Mouse (Mus musculus) kidney, embryonic 14.5 days (tissue): ENCODE data around the gene Dusp2. TPM values are rescaled to one million over a fixed set of nuclear protein-coding genes. Genes with fewer than 3 reads are reported as not detected.
A peak's percentile ranks its signal among the peaks of the same experiment; 100 is the strongest.

Experiments
- ATAC-seq: fragments of 200-750 bp; cut with Nextera tagmentation; 2 replicates; pipeline ENCODE4 v1.8.0; 2017; ENCODE audit warnings: moderate number of reproducible peaks, mild to moderate bottlenecking, moderate TSS enrichment, moderate library complexity; ENCODE audit not compliant: low FRiP score, low TSS enrichment
- H3K27ac ChIP-seq: fragments of 300-500 bp; sonication (generic); 2 replicates; pipeline ENCODE4 v1.5.1; 2014; ENCODE audit warnings: low read depth, mild to moderate bottlenecking, low read length, moderate library complexity, mixed read lengths
- H3K27me3 ChIP-seq: fragments of 300-500 bp; sonication (generic); 2 replicates; pipeline ENCODE4 v1.6.1; 2014; ENCODE audit warnings: mild to moderate bottlenecking, low read length; ENCODE audit not compliant: control insufficient read depth, insufficient read depth
- H3K36me3 ChIP-seq: fragments of 300-500 bp; sonication (generic); 2 replicates; pipeline ENCODE4 v1.6.1; 2014; ENCODE audit warnings: low read length, mixed read lengths; ENCODE audit not compliant: control insufficient read depth, insufficient read depth
- H3K4me1 ChIP-seq: fragments of 300-500 bp; sonication (generic); 2 replicates; pipeline ENCODE4 v1.6.1; 2014; ENCODE audit warnings: low read length, mixed read lengths; ENCODE audit not compliant: control insufficient read depth, insufficient read depth
- H3K4me2 ChIP-seq: fragments of 300-500 bp; sonication (generic); replicated peaks from 2 replicates; pipeline ENCODE4 v1.6.1; 2014; ENCODE audit warnings: low read depth, mild to moderate bottlenecking, low read length
- H3K4me3 ChIP-seq: fragments of 300-500 bp; sonication (generic); 2 replicates; pipeline ENCODE4 v1.5.1; 2014; ENCODE audit warnings: mild to moderate bottlenecking, low read length
- H3K9ac ChIP-seq: fragments of 300-500 bp; sonication (generic); 2 replicates; pipeline ENCODE4 v1.6.1; 2014; ENCODE audit warnings: low read depth, mild to moderate bottlenecking, low read length, moderate library complexity
- H3K9me3 ChIP-seq: fragments of 300-500 bp; sonication (generic); 2 replicates; pipeline ENCODE4 v1.6.1; 2016; ENCODE audit warnings: low read length; ENCODE audit not compliant: control insufficient read depth
- WGBS: fragments of 180-500 bp; shearing (Covaris S2); extraction: QIAGEN DNeasy Blood & Tissue Kit; methylation state at CpG from one replicate; pipeline ENCODE4 v1.1.7; 2014; 5-methylcytosine and 5-hydroxymethylcytosine counted together
- polyA plus RNA-seq: library from polyadenylated mRNA; unstranded; fragments of >200 nt; fragmentation: Nextera tagmentation; extraction: Ambion mirVana; gene quantifications from 2 replicates; pipeline ENCODE4 v1.2.1, GENCODE M21; 2014

Gene Dusp2
- polyA plus RNA-seq, 1 experiment from 2014 or later = 13.0 TPM

DNA sequence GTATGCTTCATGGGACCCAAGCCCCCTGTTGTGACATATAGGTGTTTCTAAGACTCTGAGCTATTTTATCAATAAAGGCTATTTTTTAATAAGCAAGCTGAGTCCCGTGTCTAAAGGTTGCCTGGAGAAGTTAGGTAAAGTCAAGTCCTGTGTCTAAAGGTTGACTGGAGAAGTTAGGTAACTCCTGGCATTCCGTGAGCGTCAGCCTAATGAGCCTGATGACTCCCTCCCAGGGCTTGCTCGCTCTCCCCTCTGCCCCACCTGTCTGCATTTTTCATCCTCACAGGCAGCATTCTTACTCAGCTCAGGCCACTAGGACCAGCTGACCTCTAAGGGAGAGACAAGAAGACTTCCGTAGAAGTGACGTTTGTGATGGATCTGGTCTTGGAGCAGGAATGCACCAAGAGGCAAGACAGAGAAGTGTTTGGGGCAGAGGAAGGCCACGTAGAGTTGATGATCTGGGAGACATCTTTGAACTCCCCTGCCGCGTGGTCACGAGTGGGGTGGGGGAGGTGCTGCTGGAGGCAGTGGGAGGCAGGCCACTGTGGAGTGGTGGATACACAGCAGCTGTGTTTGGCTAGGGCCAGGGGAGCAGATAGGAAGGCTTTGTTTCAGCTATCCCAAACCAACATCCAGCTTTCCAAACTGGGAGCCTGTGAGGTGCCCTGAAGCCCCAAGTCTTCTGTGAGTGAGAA, 31.3 kb downstream of the Dusp2 start:
- WGBS = 56% methylated on average over 10 of the region's 10 CpGs
- H3K9me3 ChIP-seq = no peaks in the 10 kb centered on the region
- H3K27ac ChIP-seq = no peak overlapping the region
- no peak for ATAC-seq
- no peak overlapping the region for H3K9ac ChIP-seq
- no peaks in the 10 kb centered on the region for H3K36me3 ChIP-seq
- H3K4me3 ChIP-seq = no peak overlapping the region
- no peak overlapping the region for H3K4me2 ChIP-seq
- H3K27me3 ChIP-seq = peaks cover 36% of the 10 kb centered on the region
- H3K4me1 ChIP-seq = peaks cover 21% of the 10 kb centered on the region

DNA sequence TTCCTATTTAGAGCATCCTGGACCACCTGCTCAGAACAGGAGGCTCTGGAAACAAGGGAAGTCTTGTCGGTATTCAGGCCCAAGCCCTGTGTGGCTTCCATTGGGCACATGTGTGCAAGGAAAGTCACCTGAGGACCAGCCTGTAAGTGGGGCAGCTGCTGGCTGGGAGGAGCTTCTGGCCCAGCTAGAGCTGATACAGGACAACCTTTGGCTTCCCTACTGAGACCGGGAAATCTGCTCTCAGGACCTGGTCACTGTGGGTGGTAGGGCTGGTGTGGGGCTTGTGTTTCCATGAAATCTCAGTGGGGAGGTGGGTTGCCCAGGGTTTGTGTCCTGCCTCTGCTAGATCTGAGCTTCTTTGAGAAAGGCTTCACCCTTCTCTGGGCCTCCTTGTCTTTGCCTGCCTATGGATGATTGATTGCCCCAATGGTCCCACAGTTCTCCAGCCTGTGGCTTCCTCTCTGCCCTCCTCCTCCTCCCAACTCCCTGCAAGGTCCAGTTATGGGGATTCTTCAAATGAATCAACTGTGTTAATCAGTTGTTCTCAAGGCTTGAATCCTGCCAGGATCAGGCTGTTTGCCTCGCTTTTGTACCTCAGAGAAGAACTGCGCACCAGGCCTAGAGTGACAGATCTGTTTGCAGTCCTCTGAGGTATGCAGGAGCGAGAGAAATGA, 33.9 kb downstream of the Dusp2 start:
- ATAC-seq = no peak
- no peak overlapping the region for H3K27ac ChIP-seq
- no peaks in the 10 kb centered on the region for H3K36me3 ChIP-seq
- no peak overlapping the region for H3K4me2 ChIP-seq
- H3K27me3 ChIP-seq = peaks cover 12% of the 10 kb centered on the region
- H3K9me3 ChIP-seq = no peaks in the 10 kb centered on the region
- WGBS = 67% methylated on average over 5 of the region's 5 CpGs
- H3K9ac ChIP-seq = no peak overlapping the region
- 0 out of 2 replicates have a peak, but pooled peaks cover 7% of the 10 kb centered on the region for H3K4me1 ChIP-seq
- H3K4me3 ChIP-seq = no peak overlapping the region

DNA sequence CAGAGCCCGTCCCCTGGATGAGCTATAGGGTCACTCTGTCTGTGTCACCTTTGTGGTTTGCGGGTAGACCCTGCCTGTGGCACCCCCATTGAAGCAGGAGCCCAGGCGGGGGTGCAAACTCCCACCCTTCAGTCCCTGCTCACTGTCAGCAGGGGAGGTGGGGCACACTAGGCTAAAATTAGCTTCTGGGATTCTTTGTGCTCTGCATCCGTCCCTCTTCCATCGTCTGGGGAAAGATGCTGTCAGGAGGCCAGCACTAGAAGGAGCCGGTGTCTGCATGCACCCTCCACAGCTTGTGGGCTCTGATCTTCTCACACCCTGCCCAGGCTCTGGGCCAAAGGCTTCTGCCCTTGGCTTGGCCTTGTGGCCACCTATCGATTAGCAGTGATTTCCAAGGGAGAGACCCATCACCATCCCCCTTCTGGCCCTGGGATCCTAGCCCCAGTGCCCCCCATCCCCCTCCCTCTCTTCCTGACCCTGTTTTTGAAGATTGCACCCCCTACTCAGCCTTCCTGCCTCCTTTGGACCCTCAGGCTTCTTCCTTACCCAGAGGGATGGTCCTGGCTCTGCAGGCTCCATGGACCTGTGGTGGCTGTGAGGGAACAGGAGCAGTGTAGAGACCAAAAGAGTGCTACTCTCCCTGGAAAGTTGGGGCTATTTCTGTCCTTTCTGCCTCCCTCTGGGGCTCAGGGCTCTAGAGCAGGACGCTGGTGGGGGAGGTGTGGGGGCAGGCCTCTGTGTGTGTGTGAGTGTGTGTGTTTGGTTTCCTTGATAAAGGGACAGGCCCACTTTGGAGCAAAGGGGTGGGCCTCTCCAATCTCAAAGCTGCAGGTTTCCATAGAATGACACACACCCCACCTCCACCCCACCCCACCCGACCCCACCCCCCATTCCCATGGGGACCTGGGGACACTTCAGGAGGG, 34.9 kb downstream of the Dusp2 start:
- H3K4me2 ChIP-seq = no peak overlapping the region
- no peak overlapping the region for H3K27ac ChIP-seq
- no peaks in the 10 kb centered on the region for H3K36me3 ChIP-seq
- H3K9me3 ChIP-seq = no peaks in the 10 kb centered on the region
- WGBS = 47% methylated on average over 9 of the region's 9 CpGs
- 0 out of 2 replicates have a peak, but pooled peaks cover 7% of the 10 kb centered on the region for H3K4me1 ChIP-seq
- no peak overlapping the region for H3K9ac ChIP-seq
- peak; percentile 33; the same call in 1 of the 2 replicates for ATAC-seq
- no peak overlapping the region for H3K4me3 ChIP-seq
- H3K27me3 ChIP-seq = peaks cover 3% of the 10 kb centered on the region; the same call in 1 of the 2 replicates

DNA sequence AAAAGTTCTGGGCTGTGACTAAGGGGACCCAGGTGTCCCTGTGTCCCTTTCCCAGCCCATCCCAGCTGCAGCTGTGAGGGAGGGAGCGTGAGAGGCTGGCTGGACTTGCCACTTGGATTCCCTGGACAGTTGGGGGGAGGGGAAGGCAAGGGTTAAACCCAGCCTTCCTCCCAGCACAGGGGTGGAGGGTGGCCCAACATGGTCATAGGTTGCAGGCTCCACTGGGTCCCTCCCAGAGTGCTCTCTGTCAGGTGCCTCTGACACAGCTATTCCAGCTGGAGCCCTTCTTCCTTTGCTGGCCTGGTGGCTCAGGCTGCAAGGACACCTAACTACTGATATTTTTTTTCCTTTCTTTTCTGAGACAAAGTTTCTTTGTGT, 35.5 kb downstream of the Dusp2 start:
- ATAC-seq = peak; percentile 80
- WGBS = 93% methylated on average over 1 of the region's 1 CpGs

DNA sequence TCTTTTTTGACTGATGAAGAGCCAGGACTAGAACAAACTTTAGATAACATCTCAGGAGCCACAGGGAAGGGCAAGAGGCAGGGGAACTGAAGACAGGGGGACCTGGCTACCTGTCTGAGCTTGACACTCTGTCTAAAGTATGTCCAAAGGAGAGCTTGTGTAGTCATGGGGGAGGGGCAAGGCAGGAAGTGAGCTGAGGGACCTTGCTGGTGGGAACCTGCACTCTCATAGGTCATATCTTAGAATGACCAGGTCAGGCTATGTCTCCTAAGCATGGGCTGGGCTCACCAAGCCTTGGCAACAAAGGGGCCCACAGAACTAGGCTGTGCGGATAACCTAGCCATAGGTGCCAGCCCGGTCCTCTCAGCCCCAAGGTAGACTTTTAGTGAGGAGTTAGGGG, 36.1 kb downstream of the Dusp2 start:
- no peak overlapping the region for H3K4me3 ChIP-seq
- no peak; the same call in 1 of the 2 replicates for ATAC-seq
- no peak overlapping the region for H3K9ac ChIP-seq
- peaks cover 1% of the 10 kb centered on the region; the same call in 1 of the 2 replicates for H3K27me3 ChIP-seq
- 100% methylated on average over 2 of the region's 2 CpGs for WGBS
- H3K27ac ChIP-seq = no peak overlapping the region
- H3K4me2 ChIP-seq = no peak overlapping the region
- no peaks in the 10 kb centered on the region for H3K36me3 ChIP-seq
- H3K4me1 ChIP-seq = 0 out of 2 replicates have a peak, but pooled peaks cover 7% of the 10 kb centered on the region
- no peaks in the 10 kb centered on the region for H3K9me3 ChIP-seq

More for the DNA sequence above, 35.5 kb downstream of the Dusp2 start:
- Histone ChIP-seq H3K9ac (no peak overlapping the region), H3K4me2 (no peak overlapping the region), H3K27ac (no peak overlapping the region), H3K9me3 (no peaks in the 10 kb centered on the region), H3K4me1 (0 out of 2 replicates have a peak, but pooled peaks cover 7% of the 10 kb centered on the region), H3K4me3 (no peak overlapping the region), H3K27me3 (peaks cover 3% of the 10 kb centered on the region; the same call in 1 of the 2 replicates), H3K36me3 (no peaks in the 10 kb centered on the region)

DNA sequence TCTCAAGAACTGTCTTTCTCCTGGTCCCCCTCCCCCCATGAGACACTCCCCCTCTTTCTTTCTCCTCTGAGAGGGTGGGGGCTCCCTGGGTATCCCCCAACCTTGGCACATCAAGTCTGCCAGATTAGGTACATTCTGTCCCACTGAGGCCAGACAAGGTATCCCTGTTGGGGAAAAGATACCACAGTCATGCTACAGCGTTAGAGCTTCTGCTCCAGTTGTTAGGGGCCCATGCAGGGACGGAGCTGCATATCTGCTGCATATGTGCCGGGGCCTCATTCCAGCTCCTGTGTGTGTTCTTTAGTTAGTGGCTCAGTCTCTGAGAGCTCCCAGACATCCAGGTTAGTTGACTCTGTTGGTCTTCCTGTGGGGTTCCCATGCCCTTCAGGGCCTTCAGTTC, 38.2 kb downstream of the Dusp2 start:
- Histone ChIP-seq H3K9ac (no peak overlapping the region), H3K4me1 (0 out of 2 replicates have a peak, but pooled peaks cover 5% of the 10 kb centered on the region), H3K4me2 (no peak overlapping the region), H3K9me3 (no peaks in the 10 kb centered on the region), H3K4me3 (no peak overlapping the region), H3K36me3 (no peaks in the 10 kb centered on the region), H3K27ac (no peak overlapping the region), H3K27me3 (no peaks in the 10 kb centered on the region)
- ATAC-seq = no peak
- 89% methylated on average over 3 of the region's 3 CpGs for WGBS

DNA sequence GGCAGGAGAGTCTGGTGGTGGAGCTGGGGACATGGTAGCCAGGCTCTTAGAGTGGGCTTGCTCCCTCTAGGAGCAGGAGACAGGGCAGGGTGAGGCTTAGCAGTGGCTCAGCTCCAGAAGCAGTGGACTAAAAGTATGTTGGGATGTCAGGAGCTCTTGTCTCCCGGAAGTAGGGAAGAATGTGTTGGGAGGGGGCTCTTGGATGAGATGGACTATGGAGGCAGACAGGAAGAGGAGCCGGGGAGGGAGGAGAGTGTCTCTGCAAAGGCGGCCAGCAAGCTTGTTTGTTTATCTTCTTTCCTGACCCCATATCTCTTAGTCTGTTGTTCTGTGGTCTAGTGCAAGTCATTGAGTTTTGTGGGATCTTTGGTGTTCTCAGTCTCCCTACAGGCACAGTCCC, 39.1 kb downstream of the Dusp2 start:
- no peak for ATAC-seq
- WGBS = 61% methylated on average over 3 of the region's 3 CpGs
- 0 out of 2 replicates have a peak, but pooled peaks cover 5% of the 10 kb centered on the region for H3K4me1 ChIP-seq
- no peak overlapping the region for H3K4me3 ChIP-seq
- no peak overlapping the region for H3K27ac ChIP-seq
- no peak overlapping the region for H3K4me2 ChIP-seq
- no peak overlapping the region for H3K9ac ChIP-seq
- H3K36me3 ChIP-seq = no peaks in the 10 kb centered on the region
- H3K27me3 ChIP-seq = no peaks in the 10 kb centered on the region
- H3K9me3 ChIP-seq = no peaks in the 10 kb centered on the region

DNA sequence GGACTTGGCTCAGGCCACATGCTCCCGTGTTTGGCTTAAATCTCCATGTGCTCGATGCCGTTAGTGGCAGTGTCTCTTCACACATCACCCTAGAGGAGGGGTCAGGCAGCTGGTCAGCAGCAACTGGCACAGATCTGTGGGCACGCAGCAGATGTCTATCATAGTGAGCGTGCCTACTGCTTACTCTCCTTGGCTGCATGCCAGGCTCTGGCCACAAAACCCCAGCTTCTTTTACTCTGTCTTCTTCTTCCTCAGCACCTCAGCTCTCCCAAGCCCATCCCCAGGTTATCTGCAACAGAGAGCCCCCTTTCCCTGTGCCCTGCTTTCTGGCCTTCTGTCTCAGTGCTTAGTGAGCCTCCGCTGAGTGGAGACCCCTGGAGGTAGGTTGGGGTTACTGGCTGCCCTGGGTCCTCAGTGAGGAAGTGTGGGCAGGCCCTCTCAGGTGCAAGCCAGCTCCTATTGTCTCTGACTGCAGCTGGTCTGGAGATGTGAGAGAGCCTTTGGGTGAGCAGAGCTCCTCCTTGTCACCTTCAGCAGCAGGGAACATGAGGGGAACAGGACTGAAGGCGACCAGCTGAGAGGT, 39.9 kb downstream of the Dusp2 start:
- WGBS = 64% methylated on average over 7 of the region's 7 CpGs
- no peaks in the 10 kb centered on the region for H3K9me3 ChIP-seq
- no peaks in the 10 kb centered on the region for H3K27me3 ChIP-seq
- no peaks in the 10 kb centered on the region for H3K36me3 ChIP-seq
- no peak overlapping the region for H3K27ac ChIP-seq
- 0 out of 2 replicates have a peak, but pooled peaks cover 5% of the 10 kb centered on the region for H3K4me1 ChIP-seq
- ATAC-seq = no peak
- H3K4me3 ChIP-seq = no peak overlapping the region
- no peak overlapping the region for H3K9ac ChIP-seq
- no peak overlapping the region for H3K4me2 ChIP-seq
